Mouse (Mus musculus): Measurements from ENCODE around the gene Rgs3.

GRCm38 (mm10) chr4:62685268-62685667, 125.6 kb downstream of the Rgs3 start:
- no peak for TF ChIP-seq CTCF (IDR thresholded peaks at IDR 0.05; ENCODE audit: extremely low read depth, insufficient read length, insufficient replicate concordance, low read depth, low read length)
- TF ChIP-seq POLR2A (IDR thresholded peaks at IDR 0.05; ENCODE audit: low read depth, low read length), result no peak

Data from small intestine, adult 2 months (tissue).